Mouse (Mus musculus) E14TG2a.4 (cell line): Measurements from ENCODE around the gene Slc9a1.

Experiments used
- CTCF ChIP-seq: conservative IDR thresholded peaks from 2 replicates; pipeline ENCODE4 v1.5.1; 2014; ENCODE audit warnings: low read length
- NANOG ChIP-seq: IDR thresholded peaks from 2 replicates; pipeline ENCODE4 v1.6.1; 2014; ENCODE audit warnings: borderline replicate concordance, low read length, mixed read lengths

DNA sequence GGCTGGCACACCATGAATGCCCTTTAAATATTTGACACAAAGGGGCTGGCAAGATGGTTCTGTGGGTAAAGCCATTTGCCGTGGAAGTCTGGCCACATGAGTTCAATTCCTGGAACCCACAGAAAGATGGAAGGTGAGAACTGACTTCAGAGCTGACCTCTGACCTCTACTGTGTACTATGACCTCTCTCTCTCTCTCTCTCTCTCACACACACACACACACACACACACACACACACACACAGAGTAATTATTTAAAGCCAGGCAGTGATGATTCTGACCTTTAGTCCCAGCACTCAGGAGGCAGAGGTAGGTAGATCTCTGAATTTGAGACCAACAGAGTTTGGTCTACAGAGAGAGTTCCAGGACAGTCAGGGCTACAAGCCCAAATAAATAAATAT, 90.5 kb downstream of the Slc9a1 start:
- no peak for TF ChIP-seq CTCF
- no peak for TF ChIP-seq NANOG
